Comparison of ENCODE assay signal across 8 mouse cellular contexts in genomic region chr7:51913292-51914050, GRCm38 (mm10). TPM values are rescaled to one million over a fixed set of nuclear protein-coding genes. Genes with fewer than 3 reads are reported as not detected.
DNase-seq lines count a peak whose midpoint lies in the region; ATAC-seq and TF ChIP-seq lines count a peak whose summit lies in the region.

No protein-coding gene starts in this region.

- H3K36me3 ChIP-seq in forebrain, postnatal 0 days (ENCODE audit: insufficient read depth): no peaks in the 10 kb centered on the region
- H3K36me3 ChIP-seq in kidney, postnatal 0 days (ENCODE audit: insufficient read depth, low read length): no peaks in the 10 kb centered on the region
- no peaks in the 10 kb centered on the region for H3K36me3 ChIP-seq in midbrain, postnatal 0 days (ENCODE audit: insufficient read depth, low read length)

- no peak overlapping the region for H3K4me2 ChIP-seq in forebrain, postnatal 0 days (ENCODE audit: low read depth)
- H3K4me2 ChIP-seq in kidney, postnatal 0 days (ENCODE audit: low read length): no peak overlapping the region
- no peak overlapping the region for H3K4me2 ChIP-seq in midbrain, postnatal 0 days (ENCODE audit: low read depth, low read length, poor library complexity, severe bottlenecking)

- DNase-seq in frontal cortex, postnatal 36 days (ENCODE audit: low spot score in 2 of 2): no peak
- DNase-seq in Muller cell, postnatal 12 days (ENCODE audit: inconsistent ontology term): peak; percentile 88
- DNase-seq in forebrain, postnatal 0 days: no peak
- DNase-seq in kidney, postnatal 0 days (ENCODE audit: low spot score): peak; percentile 67
- no peak for DNase-seq in left cerebral cortex, adult 11 months (ENCODE audit: low spot score)
- no peak for DNase-seq in adrenal gland, adult 2 months
- no peak for DNase-seq in midbrain, postnatal 0 days (ENCODE audit: low spot score)

- WGBS in forebrain, postnatal 0 days: 84% methylated on average over 3 of the region's 3 CpGs
- WGBS in kidney, postnatal 0 days: 76% methylated on average over 3 of the region's 3 CpGs
- WGBS in midbrain, postnatal 0 days: 92% methylated on average over 3 of the region's 3 CpGs

- no peaks in the 10 kb centered on the region for H3K4me1 ChIP-seq in forebrain, postnatal 0 days (ENCODE audit: insufficient read depth)
- H3K4me1 ChIP-seq in kidney, postnatal 0 days (replicated peaks; ENCODE audit: insufficient read depth, low read length): no peaks in the 10 kb centered on the region
- no peaks in the 10 kb centered on the region for H3K4me1 ChIP-seq in midbrain, postnatal 0 days (ENCODE audit: insufficient read depth, low read length)

- no peaks in the 10 kb centered on the region for H3K9me3 ChIP-seq in forebrain, postnatal 0 days (ENCODE audit: low read length)
- H3K9me3 ChIP-seq in kidney, postnatal 0 days (replicated peaks; ENCODE audit: low read length): no peaks in the 10 kb centered on the region
- H3K9me3 ChIP-seq in midbrain, postnatal 0 days (ENCODE audit: low read length): no peaks in the 10 kb centered on the region

- no peak overlapping the region for H3K9ac ChIP-seq in forebrain, postnatal 0 days
- H3K9ac ChIP-seq in kidney, postnatal 0 days (ENCODE audit: low read depth, low read length): no peak overlapping the region
- no peak overlapping the region for H3K9ac ChIP-seq in midbrain, postnatal 0 days (replicated peaks; ENCODE audit: low read length, poor library complexity, severe bottlenecking)

- no peak for TF ChIP-seq CTCF in forebrain, postnatal 0 days (IDR thresholded peaks at IDR 0.05; ENCODE audit: low read depth)
- TF ChIP-seq CTCF in kidney, postnatal 0 days (IDR thresholded peaks at IDR 0.05; ENCODE audit: low read depth): no peak
- no peak for TF ChIP-seq CTCF in midbrain, postnatal 0 days (IDR thresholded peaks at IDR 0.05)

- H3K4me3 ChIP-seq in forebrain, postnatal 0 days (ENCODE audit: low read depth, low read length): no peak overlapping the region
- H3K4me3 ChIP-seq in kidney, postnatal 0 days (replicated peaks; ENCODE audit: low read depth, low read length): no peak overlapping the region
- no peak overlapping the region for H3K4me3 ChIP-seq in midbrain, postnatal 0 days (ENCODE audit: low read depth, low read length)

- peak; percentile 73 for ATAC-seq in frontal cortex, adult (ENCODE audit: low TSS enrichment)
- ATAC-seq in forebrain, postnatal 0 days: peak; percentile 32
- no peak; the same call in 1 of the 2 replicates for ATAC-seq in kidney, postnatal 0 days (replicated peaks; ENCODE audit: low FRiP score, low read depth)
- no peak for ATAC-seq in midbrain, postnatal 0 days (ENCODE audit: low FRiP score)

- H3K27ac ChIP-seq in forebrain, postnatal 0 days (ENCODE audit: low read depth, low read length): no peak overlapping the region
- no peak overlapping the region for H3K27ac ChIP-seq in kidney, postnatal 0 days
- no peak overlapping the region for H3K27ac ChIP-seq in midbrain, postnatal 0 days (ENCODE audit: low read depth, low read length)

- no peaks in the 10 kb centered on the region for H3K27me3 ChIP-seq in forebrain, postnatal 0 days (ENCODE audit: insufficient read depth, low read length)
- H3K27me3 ChIP-seq in kidney, postnatal 0 days (ENCODE audit: insufficient read depth, low read length): no peaks in the 10 kb centered on the region
- no peaks in the 10 kb centered on the region for H3K27me3 ChIP-seq in midbrain, postnatal 0 days (ENCODE audit: insufficient read depth, low read length)

RNA-seq across cellular contexts. Expression of gene Fancf, which starts 51.4 kb away (rescaled TPM):
- 8.8 and 17.8 TPM in 2 replicates for total RNA-seq in forebrain, postnatal 0 days (2014; rRNA removed)
- polyA plus RNA-seq in forebrain, postnatal 0 days (2015; fragmentation: Nextera tagmentation; extraction: Ambion mirVana): 9.1 TPM in 2 replicates
- 10.1 and 12.5 TPM in 2 replicates for polyA plus RNA-seq in kidney, postnatal 0 days (2015; fragmentation: Nextera tagmentation; extraction: Ambion mirVana)
- total RNA-seq in adrenal gland, adult 2 months (2021): 1 to 10 TPM; 8.2 to 10.0 TPM
- 15.1 and 21.6 TPM in 2 replicates for polyA plus RNA-seq in adrenal gland, adult 2 months (2012; rRNA removed)
- 10.6 and 11.3 TPM in 2 replicates for total RNA-seq in midbrain, postnatal 0 days (2014; rRNA removed)
- polyA plus RNA-seq in midbrain, postnatal 0 days (2015; fragmentation: Nextera tagmentation; extraction: Ambion mirVana): 7.0 and 8.2 TPM in 2 replicates

RNA-seq across cellular contexts. Expression of gene Gas2, which starts 51.7 kb away (rescaled TPM):
- total RNA-seq in forebrain, postnatal 0 days (2014; rRNA removed): 17.5 and 51.6 TPM in 2 replicates
- 10.0 and 14.9 TPM in 2 replicates for polyA plus RNA-seq in forebrain, postnatal 0 days (2015; fragmentation: Nextera tagmentation; extraction: Ambion mirVana)
- polyA plus RNA-seq in kidney, postnatal 0 days (2015; fragmentation: Nextera tagmentation; extraction: Ambion mirVana): 156 and 184 TPM in 2 replicates
- total RNA-seq in adrenal gland, adult 2 months (2021): 10 to 100 TPM; 36.2 to 45.1 TPM
- polyA plus RNA-seq in adrenal gland, adult 2 months (2012; rRNA removed): 12.2 and 12.6 TPM in 2 replicates
- total RNA-seq in midbrain, postnatal 0 days (2014; rRNA removed): 17.5 and 37.1 TPM in 2 replicates
- 14.7 and 15.0 TPM in 2 replicates for polyA plus RNA-seq in midbrain, postnatal 0 days (2015; fragmentation: Nextera tagmentation; extraction: Ambion mirVana)

Comparison
In these comparisons a context has a peak if more than half of its experiments do, and no peak if none do; other contexts are left out.
1. ATAC-seq: peak in frontal cortex, adult (single experiment) and forebrain, postnatal 0 days (single experiment); none in kidney, postnatal 0 days (single experiment) and midbrain, postnatal 0 days (single experiment).
2. DNase-seq: peak in Muller cell, postnatal 12 days (single experiment) and kidney, postnatal 0 days (single experiment); none in frontal cortex, postnatal 36 days (0 of 2), forebrain, postnatal 0 days (single experiment), left cerebral cortex, adult 11 months (single experiment), adrenal gland, adult 2 months (single experiment) and midbrain, postnatal 0 days (single experiment).